Mouse (Mus musculus) left cerebral cortex, postnatal 14 days (tissue): ENCODE measurements around the gene Olfr1232. TPM values are rescaled to one million over a fixed set of nuclear protein-coding genes. Genes with fewer than 3 reads are reported as not detected.

Experiments used
- DNase-seq, 2 experiments: peaks; one replicate each; pipeline ENCODE4 v3.0.0; 2021 to 2022; ENCODE audit warnings: low spot score in 2 of 2, mixed read lengths in 1 of 2
- intact Hi-C: fragments of 180-260 bp; cut with DNase I; formaldehyde crosslinking; loops from one replicate; pipeline ENCODE4 v1.15.1; 2025
- long read RNA-seq, 2 experiments: library from polyadenylated mRNA; stranded (forward); transcript quantifications; one replicate each; pipeline ENCODE4 v2.0.0; 2021
- total RNA-seq, 2 experiments: library from RNA; stranded (reverse); gene quantifications; 2 replicates each; pipeline ENCODE4 v1.2.3; 2021

The Olfr1232 gene
- total RNA-seq, result not detected
- long read RNA-seq, experiment 1, result 0 reads
- long read RNA-seq, experiment 2, result 0 reads

DNA sequence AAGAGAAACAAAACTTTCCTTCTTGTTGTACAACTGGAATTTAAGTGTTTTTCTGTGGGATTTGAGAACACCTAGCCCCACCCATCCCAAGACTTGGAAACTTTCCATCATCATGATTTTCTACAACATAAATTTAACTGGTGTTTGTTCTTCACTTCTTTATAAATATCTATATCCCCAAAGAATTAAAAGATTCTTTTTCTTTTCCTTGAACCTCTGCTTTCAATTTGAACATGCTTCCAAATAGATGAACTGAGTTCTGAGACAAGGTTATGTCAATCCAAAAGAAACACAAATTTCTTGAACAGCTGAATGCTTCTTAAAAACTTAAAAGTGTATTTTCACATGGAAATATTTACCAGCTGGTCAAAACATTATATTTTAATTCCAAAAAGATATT, at the start of gene Olfr1232:
TSS of gene Olfr1232 (minus strand) at position 101 of the 400 bp plus-strand sequence.
- no peak for DNase-seq
- intact Hi-C loops, result no loop called here

DNA sequence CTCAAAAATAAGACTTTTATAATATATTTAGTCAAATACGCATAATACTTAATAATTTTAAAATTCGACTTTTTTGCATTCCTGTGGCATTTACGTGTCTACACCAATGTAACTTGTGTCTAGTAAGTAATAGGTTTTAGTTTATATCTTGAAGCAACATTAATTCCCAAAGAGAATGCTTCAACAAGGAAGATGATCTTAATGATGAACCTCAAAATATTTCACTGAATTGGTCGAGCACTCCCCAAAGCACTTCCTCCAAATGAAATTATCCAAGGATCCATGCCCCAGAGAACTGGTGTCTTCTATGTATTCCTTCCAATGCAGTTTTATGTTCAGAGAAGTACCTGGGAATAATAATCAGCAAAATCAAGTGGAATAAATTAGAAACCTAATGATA, 35.3 kb upstream of the Olfr1232 start, which contains the start of gene Olfr1234:
TSS of gene Olfr1234 (minus strand) at position 101 of the 400 bp plus-strand sequence.
- intact Hi-C loops, result no loop called here
- DNase-seq, result no peak

DNA sequence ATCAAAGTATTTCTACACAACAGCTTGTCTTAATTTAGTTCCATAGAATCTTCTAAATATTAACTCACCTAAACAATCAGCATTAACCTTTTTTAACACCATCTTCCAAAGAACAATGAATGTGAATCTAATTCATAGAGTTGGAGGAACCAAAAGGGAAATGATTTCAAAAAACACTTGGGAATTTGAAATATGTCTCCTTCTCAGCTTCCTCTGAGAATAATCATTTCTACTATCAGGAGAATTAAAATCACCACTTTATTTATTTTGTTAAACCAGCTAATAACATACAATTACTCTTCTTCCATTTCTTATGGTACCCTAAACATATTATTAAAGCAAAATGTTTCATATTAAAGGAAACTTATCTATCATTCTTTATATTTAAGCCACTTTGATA, 12.8 kb upstream of the Olfr1232 start, which contains the start of gene Olfr1233:
TSS of gene Olfr1233 (minus strand) at position 101 of the 400 bp plus-strand sequence.
- no peak for DNase-seq
- intact Hi-C loops, result no loop called here

DNA sequence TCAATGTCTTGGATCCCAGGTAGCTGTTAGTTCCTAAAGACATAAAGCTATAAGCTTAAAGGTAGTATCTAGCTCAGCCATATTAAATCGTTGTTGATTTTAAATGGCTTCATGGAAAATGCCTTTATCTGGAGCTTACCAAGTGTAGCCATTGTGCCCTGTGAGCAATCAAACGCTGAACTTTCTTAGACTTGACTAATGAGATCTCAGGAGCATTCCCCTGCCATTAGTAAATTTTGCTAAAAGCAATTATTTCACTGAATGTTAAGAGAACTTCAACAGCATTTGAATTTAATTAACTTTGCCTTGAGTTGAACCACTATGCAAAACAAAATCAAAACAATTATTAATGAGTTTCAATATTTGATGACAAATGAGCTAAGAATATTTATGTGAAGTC, 22.5 kb downstream of the Olfr1232 start, which contains the start of gene Olfr1231:
TSS of gene Olfr1231 (minus strand) at position 101 of the 400 bp plus-strand sequence.
- DNase-seq, result no peak
- intact Hi-C loops, result no loop called here

DNA sequence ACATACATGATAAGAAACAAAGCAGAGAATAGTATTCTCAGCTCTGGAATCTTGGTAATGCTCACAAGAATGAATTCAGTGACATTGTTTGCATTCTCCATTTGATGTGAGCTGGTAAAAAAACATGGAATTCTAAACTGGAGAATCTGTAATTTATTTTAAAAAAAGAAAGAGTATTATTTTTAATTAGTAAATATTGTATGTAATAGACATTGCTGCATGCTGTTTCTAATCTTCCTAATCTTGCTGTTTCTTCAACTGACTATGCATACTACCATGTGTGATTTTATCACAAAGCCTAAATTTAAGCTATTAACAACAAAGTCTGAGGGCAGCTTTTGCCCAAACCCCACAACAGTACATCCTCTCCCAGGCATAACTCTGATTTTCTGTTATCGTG, 32.3 kb downstream of the Olfr1232 start, which contains the start of gene Olfr1230:
TSS of gene Olfr1230 (minus strand) at position 101 of the 400 bp plus-strand sequence.
- DNase-seq, result no peak
- intact Hi-C loops, result no loop called here

DNA sequence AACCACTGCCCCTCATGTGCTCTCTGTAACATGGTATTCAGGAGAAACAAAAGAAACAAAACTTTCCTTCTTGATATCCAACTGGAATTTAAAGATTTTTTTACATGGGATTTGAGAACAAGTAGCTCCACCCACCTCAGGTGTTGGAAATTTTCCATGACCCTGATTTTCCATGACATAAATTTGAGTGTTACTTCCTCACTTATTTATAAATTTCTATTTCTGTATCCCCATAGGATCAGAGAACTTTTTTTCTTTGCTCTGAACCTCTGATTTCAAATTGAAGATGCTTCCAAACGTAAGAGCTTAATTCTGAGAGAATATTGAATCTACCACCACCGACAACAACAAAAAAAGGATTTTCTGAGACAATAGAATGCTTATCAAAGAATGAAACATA, 41.6 kb downstream of the Olfr1232 start, which contains the start of gene Olfr1229:
TSS of gene Olfr1229 (minus strand) at position 101 of the 400 bp plus-strand sequence.
- DNase-seq, result no peak
- intact Hi-C loops, result no loop called here

Other genes starting within 250 kb of the Olfr1232 start
- not detected for gene Olfr1219, start 246.2 kb downstream of the Olfr1232 start, total RNA-seq
- not detected for gene Olfr1220, start 222.8 kb downstream of the Olfr1232 start, total RNA-seq
- gene Olfr1221, start 212.4 kb downstream of the Olfr1232 start, total RNA-seq, result not detected
- not detected for gene Olfr1222, start 196.6 kb downstream of the Olfr1232 start, total RNA-seq
- not detected for gene Olfr1223, start 178.1 kb downstream of the Olfr1232 start, total RNA-seq
- not detected for gene Olfr1224-ps1, start 165.6 kb downstream of the Olfr1232 start, total RNA-seq
- gene Olfr1225, start 155.0 kb downstream of the Olfr1232 start, total RNA-seq, result not detected
- gene Olfr1226, start 129.6 kb downstream of the Olfr1232 start, total RNA-seq, result not detected
- gene Olfr1228, start 75.6 kb downstream of the Olfr1232 start, total RNA-seq, result not detected
- gene Olfr1229, start 41.7 kb downstream of the Olfr1232 start, total RNA-seq, result not detected
- gene Olfr1230, start 32.4 kb downstream of the Olfr1232 start, total RNA-seq, result not detected
- not detected for gene Olfr1231, start 22.6 kb downstream of the Olfr1232 start, total RNA-seq
- not detected for gene Olfr1233, start 12.7 kb upstream of the Olfr1232 start, total RNA-seq
- not detected for gene Olfr1234, start 35.2 kb upstream of the Olfr1232 start, total RNA-seq
- gene Olfr1238, start 80.0 kb upstream of the Olfr1232 start, total RNA-seq, result not detected
- gene Olfr1239, start 90.7 kb upstream of the Olfr1232 start, total RNA-seq, result not detected
- gene Olfr1240, start 113.3 kb upstream of the Olfr1232 start, total RNA-seq, result not detected
- not detected for gene Olfr1241, start 157.5 kb upstream of the Olfr1232 start, total RNA-seq
- not detected for gene Olfr1242, start 168.7 kb upstream of the Olfr1232 start, total RNA-seq
- gene Olfr1243, start 201.8 kb upstream of the Olfr1232 start, total RNA-seq, result not detected
- gene Olfr1245, start 248.8 kb upstream of the Olfr1232 start, total RNA-seq, result not detected